Mouse (Mus musculus): ENCODE results near the gene Actg1. TPM values are rescaled to one million over a fixed set of nuclear protein-coding genes. Genes with fewer than 3 reads are reported as not detected.
"Not testable (repeated sequence)": the region's sequence is repeated elsewhere in the genome, so short reads cannot be mapped to it uniquely, and the experiment has no call there.

Actg1 gene
- polyA plus RNA-seq, 1 experiment from 2014 or later: 3,928 TPM

DNA sequence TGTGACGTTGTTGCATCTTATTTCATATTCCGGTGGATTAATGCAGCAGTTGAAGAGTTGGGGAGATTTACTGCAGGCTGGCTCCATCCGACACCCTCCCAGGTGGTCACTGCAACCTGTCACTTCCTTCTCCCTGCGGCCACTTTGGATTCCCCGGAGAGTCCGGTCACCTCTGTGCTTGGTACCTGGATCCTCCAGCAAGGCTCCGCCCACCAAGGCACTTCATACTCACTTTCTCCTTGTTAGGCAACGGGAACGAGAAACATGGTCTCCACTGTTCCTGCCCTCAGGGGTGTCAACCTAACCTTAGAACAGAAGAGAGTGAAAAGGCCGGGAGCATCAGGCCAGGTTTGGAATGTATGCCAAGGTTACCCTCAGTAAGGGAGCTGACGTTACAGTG, 2.4 kb upstream of the Actg1 start:
- H3K9me3 ChIP-seq: no peaks in the 10 kb centered on the region
- H3K27me3 ChIP-seq: no peaks in the 10 kb centered on the region
- peak overlapping the region; percentile 100 for H3K4me3 ChIP-seq (replicated peaks)
- peak overlapping the region; percentile 85 for H3K4me2 ChIP-seq (replicated peaks)
- H3K36me3 ChIP-seq: peaks cover 9% of the 10 kb centered on the region
- peaks cover 48% of the 10 kb centered on the region for H3K4me1 ChIP-seq (replicated peaks)
- no peak for ATAC-seq
- peak overlapping the region; percentile 100 for H3K27ac ChIP-seq
- H3K9ac ChIP-seq (replicated peaks): peak overlapping the region; percentile 100
- WGBS: 18% methylated on average over 11 of the region's 11 CpGs

GRCm38 (mm10) chr11:120349986-120350702, 1.8 kb upstream of the Actg1 start:
- under 1% methylated on average over 65 of the region's 68 CpGs for WGBS

GRCm38 (mm10) chr11:120349371-120349985, 1.1 kb upstream of the Actg1 start:
- 4% methylated on average over 16 of the region's 16 CpGs for WGBS
- Histone ChIP-seq H3K36me3 (peaks cover 20% of the 10 kb centered on the region), H3K4me2 (replicated peaks) (peak overlapping the region; percentile 85), H3K4me1 (replicated peaks) (peaks cover 59% of the 10 kb centered on the region), H3K9me3 (no peaks in the 10 kb centered on the region), H3K9ac (replicated peaks) (peak overlapping the region; percentile 100), H3K27me3 (no peaks in the 10 kb centered on the region), H3K4me3 (replicated peaks) (peak overlapping the region; percentile 100), H3K27ac (peak overlapping the region; percentile 100)
- ATAC-seq: peak; percentile 9; the same call in 1 of the 2 replicates

More at GRCm38 (mm10) chr11:120349986-120350702, 1.8 kb upstream of the Actg1 start:
- no peaks in the 10 kb centered on the region for H3K27me3 ChIP-seq
- ATAC-seq: peak; percentile 76
- peak overlapping the region; percentile 100 for H3K4me3 ChIP-seq (replicated peaks)
- H3K9me3 ChIP-seq: no peaks in the 10 kb centered on the region
- peak overlapping the region; percentile 100 for H3K27ac ChIP-seq
- peaks cover 52% of the 10 kb centered on the region for H3K4me1 ChIP-seq (replicated peaks)
- peak overlapping the region; percentile 100 for H3K9ac ChIP-seq (replicated peaks)
- H3K4me2 ChIP-seq (replicated peaks): peak overlapping the region; percentile 85
- peaks cover 13% of the 10 kb centered on the region for H3K36me3 ChIP-seq

- no peaks in the 10 kb centered on the region for H3K27me3 ChIP-seq
- H3K4me1 ChIP-seq (replicated peaks): peaks cover 65% of the 10 kb centered on the region
- ATAC-seq: peak; percentile 41
- peak overlapping the region; percentile 100 for H3K4me3 ChIP-seq (replicated peaks)
- peak overlapping the region; percentile 100 for H3K27ac ChIP-seq
- no peaks in the 10 kb centered on the region for H3K9me3 ChIP-seq
- H3K36me3 ChIP-seq: peaks cover 26% of the 10 kb centered on the region
- peak overlapping the region; percentile 100 for H3K9ac ChIP-seq (replicated peaks)
- peak overlapping the region; percentile 85 for H3K4me2 ChIP-seq (replicated peaks)
- under 1% methylated on average over 48 of the region's 53 CpGs for WGBS
Measured at GRCm38 (mm10) chr11:120348684-120349370, 485 bp upstream of the Actg1 start.

DNA sequence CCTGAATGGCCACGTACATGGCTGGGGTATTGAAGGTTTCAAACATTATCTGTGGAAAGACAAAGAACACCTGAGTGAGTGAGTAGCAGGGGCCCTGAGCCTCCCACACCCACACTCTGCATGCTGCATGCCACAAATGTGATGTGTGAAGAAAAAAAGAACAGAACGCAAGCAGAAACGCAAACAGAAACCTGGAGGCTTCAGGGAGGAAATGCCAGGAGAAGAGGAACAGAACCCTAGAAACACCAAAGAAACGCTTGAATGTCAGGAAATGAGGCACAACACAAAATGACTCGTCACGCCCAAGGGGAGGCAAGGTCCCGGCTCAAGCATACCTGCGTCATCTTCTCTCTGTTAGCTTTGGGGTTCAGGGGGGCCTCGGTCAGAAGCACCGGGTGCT, 1.0 kb downstream of the Actg1 start:
- peak overlapping the region; percentile 87 for H3K4me2 ChIP-seq (replicated peaks)
- peak overlapping the region; percentile 100 for H3K9ac ChIP-seq (replicated peaks)
- H3K27ac ChIP-seq: peak overlapping the region; percentile 100
- WGBS: 10% methylated on average over 10 of the region's 10 CpGs
- H3K4me3 ChIP-seq (replicated peaks): peak overlapping the region; percentile 100
- peaks cover 52% of the 10 kb centered on the region for H3K4me1 ChIP-seq (replicated peaks)
- no peak for ATAC-seq
- no peaks in the 10 kb centered on the region for H3K27me3 ChIP-seq
- peaks cover 27% of the 10 kb centered on the region for H3K36me3 ChIP-seq
- no peaks in the 10 kb centered on the region for H3K9me3 ChIP-seq

GRCm38 (mm10) chr11:120346383-120347034, 1.8 kb downstream of the Actg1 start:
- peaks cover 46% of the 10 kb centered on the region for H3K4me1 ChIP-seq (replicated peaks)
- ATAC-seq, H3K9me3 ChIP-seq, H3K27me3 ChIP-seq: not testable (repeated sequence)
- H3K36me3 ChIP-seq: peaks cover 27% of the 10 kb centered on the region
- H3K9ac ChIP-seq (replicated peaks): peak overlapping the region; percentile 79
- H3K4me3 ChIP-seq (replicated peaks): peak overlapping the region; percentile 56
- WGBS: 73% methylated on average over 10 of the region's 13 CpGs
- peak overlapping the region; percentile 76 for H3K4me2 ChIP-seq (replicated peaks)
- 0 out of 2 replicates have a peak overlapping the region, but pooled peaks have one; percentile 30 for H3K27ac ChIP-seq

DNA sequence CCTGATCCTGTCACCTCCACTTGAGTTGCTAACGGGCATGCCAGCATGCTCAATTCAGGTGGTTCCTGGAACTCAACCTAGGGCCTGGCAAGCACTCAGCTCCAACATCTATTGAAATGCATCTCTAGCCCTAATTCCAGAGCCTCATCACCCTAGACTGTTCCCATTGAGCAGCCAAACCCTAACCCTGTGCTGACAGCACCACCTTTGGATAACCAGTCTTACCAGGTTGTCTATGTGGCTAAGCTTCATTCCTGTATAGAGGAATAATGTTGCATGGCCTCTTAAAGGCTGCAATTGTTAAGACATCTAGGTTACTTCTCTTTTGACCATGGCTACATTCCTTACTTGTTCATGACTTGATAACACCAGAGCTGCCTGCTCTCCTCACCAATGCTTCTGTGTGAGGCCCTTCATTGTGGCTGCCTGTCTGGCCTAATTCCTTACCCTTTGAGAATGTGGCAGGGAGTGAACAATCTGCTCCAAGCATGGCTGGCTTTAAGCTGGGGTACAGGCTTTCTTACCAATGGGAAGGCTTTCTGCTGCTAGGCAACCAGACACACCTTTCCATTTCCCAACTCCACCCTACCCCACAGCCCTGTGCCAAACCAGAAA, 3.2 kb downstream of the Actg1 start:
- Histone ChIP-seq H3K9me3 (no peaks in the 10 kb centered on the region), H3K9ac (replicated peaks) (peak overlapping the region; percentile 66), H3K27ac (peak overlapping the region; percentile 65; the same call in 1 of the 2 replicates), H3K27me3 (no peaks in the 10 kb centered on the region), H3K4me1 (replicated peaks) (peaks cover 33% of the 10 kb centered on the region), H3K36me3 (peaks cover 27% of the 10 kb centered on the region), H3K4me2 (replicated peaks) (peak overlapping the region; percentile 85), H3K4me3 (replicated peaks) (peak overlapping the region; percentile 44)
- no peak for ATAC-seq
- WGBS: 28% methylated on average over 1 of the region's 1 CpGs

GRCm38 (mm10) chr11:120344310-120344920, 3.9 kb downstream of the Actg1 start:
- H3K27me3 ChIP-seq: no peaks in the 10 kb centered on the region
- no peaks in the 10 kb centered on the region for H3K9me3 ChIP-seq
- 65% methylated on average over 5 of the region's 5 CpGs for WGBS
- H3K36me3 ChIP-seq: peaks cover 27% of the 10 kb centered on the region
- peak overlapping the region; percentile 67 for H3K27ac ChIP-seq
- no peak for ATAC-seq
- H3K9ac ChIP-seq (replicated peaks): 0 out of 2 replicates have a peak overlapping the region, but pooled peaks have one; percentile 66
- H3K4me1 ChIP-seq (replicated peaks): peaks cover 29% of the 10 kb centered on the region
- peak overlapping the region; percentile 44 for H3K4me3 ChIP-seq (replicated peaks)
- peak overlapping the region; percentile 85 for H3K4me2 ChIP-seq (replicated peaks)

DNA sequence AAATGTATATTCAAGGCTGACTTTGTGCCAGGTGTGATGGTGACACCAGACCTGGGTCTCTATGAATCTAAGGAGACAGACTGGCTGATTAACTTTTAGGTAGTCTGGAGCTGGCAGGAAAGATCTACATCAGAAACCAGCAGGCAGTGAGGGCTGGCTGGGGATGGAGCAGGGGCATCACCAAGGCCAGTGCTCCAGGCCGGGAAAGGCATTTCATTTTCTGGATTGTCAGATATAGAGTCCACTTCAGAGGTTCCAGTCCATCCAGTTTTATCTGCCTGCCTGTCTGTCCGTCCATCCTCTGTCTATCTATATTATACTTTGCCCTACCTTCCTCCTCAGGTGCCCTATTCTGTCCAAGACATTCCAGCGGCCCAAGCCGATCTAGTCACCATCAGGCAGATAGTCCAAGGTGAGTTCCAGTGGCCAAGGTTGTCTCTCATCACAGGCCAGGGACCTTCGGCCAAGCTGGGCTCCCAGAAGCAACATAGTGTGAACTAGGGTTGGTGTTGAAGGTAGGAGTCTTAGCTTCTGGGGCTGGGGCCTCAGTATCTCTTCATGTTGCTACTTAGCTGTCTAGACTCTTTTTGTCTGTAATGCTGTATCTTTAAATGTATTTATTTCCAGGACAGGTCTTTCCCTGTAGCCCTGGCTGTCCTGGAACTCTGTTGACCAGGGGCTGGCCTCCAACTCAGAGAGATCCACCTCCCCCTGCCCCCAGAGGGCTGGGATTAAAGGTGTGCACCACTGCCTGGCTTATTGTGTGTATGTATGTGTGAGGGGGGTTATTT, 4.6 kb downstream of the Actg1 start:
- 80% methylated on average over 5 of the region's 5 CpGs for WGBS
- Histone ChIP-seq H3K27ac (peak overlapping the region; percentile 67), H3K36me3 (peaks cover 27% of the 10 kb centered on the region), H3K4me1 (replicated peaks) (peaks cover 23% of the 10 kb centered on the region), H3K27me3 (no peaks in the 10 kb centered on the region), H3K9me3 (no peaks in the 10 kb centered on the region), H3K4me3 (replicated peaks) (0 out of 2 replicates have a peak overlapping the region, but pooled peaks have one; percentile 5), H3K9ac (replicated peaks) (peak overlapping the region; percentile 32; the same call in 1 of the 2 replicates), H3K4me2 (replicated peaks) (peak overlapping the region; percentile 85; the same call in 1 of the 2 replicates)
- ATAC-seq: no peak

DNA sequence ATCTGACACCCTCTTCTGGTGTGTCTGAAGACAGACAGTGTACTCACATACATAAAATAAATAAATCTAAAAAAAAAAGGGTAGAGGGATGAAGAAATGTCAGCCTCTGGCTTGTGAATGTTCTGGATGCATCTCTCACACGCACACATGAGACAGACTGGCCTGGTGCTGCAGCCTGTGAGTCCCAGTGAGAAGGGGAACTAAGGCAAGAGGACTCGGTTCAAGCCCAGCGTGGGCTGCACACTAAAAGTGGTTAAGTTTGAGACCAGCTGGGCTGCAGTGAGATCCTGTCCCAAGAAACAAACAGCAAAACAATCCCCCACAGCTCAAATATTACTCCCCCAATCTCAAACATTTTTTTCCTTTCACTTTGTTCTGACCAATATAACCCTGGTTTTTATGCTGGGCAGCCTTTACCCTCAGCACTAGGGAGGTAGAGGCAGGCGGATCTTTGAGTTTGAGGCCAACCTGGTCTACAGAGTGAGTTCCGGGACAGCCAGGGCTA, 5.6 kb downstream of the Actg1 start:
- no peak for ATAC-seq
- Histone ChIP-seq H3K36me3 (peaks cover 27% of the 10 kb centered on the region), H3K4me1 (replicated peaks) (peaks cover 23% of the 10 kb centered on the region), H3K27ac (no peak overlapping the region), H3K27me3 (no peaks in the 10 kb centered on the region), H3K4me3 (replicated peaks) (no peak overlapping the region), H3K4me2 (replicated peaks) (no peak overlapping the region), H3K9me3 (no peaks in the 10 kb centered on the region), H3K9ac (replicated peaks) (no peak overlapping the region)
- WGBS: 90% methylated on average over 5 of the region's 5 CpGs
